Mouse (Mus musculus) lung, adult 2 months (tissue): ENCODE results near the gene Rybp.

ENCODE experiments used
- CTCF ChIP-seq: fragments of 200-500 bp; IDR thresholded peaks from 2 replicates; pipeline ENCODE4 v1.5.1; 2011; ENCODE audit warnings: mild to moderate bottlenecking, low read length, control low read depth; ENCODE audit not compliant: insufficient read depth
- POLR2A ChIP-seq: fragments of 200-500 bp; IDR thresholded peaks from 2 replicates; pipeline ENCODE4 v1.6.1; 2011; ENCODE audit warnings: low read depth, mild to moderate bottlenecking, control low read depth, low read length, borderline replicate concordance; ENCODE audit errors: extremely low read depth

- TF ChIP-seq CTCF: no peak
- no peak for TF ChIP-seq POLR2A
Observed at GRCm38 (mm10) chr6:100244474-100244873, 42.8 kb downstream of the Rybp start.
